Mouse (Mus musculus) C2C12 (cell line): Measurements from ENCODE around the gene Pofut2. TPM values are rescaled to one million over a fixed set of nuclear protein-coding genes. Genes with fewer than 3 reads are reported as not detected.

ENCODE experiments used
- H3K27me3 ChIP-seq: one replicate; pipeline ENCODE4 v1.6.1; 2011; ENCODE audit not compliant: control insufficient read depth, insufficient read depth, insufficient read length
- H3K36me3 ChIP-seq: one replicate; pipeline ENCODE4 v1.6.1; 2011; ENCODE audit not compliant: control insufficient read depth, insufficient read depth
- H3K4me3 ChIP-seq: one replicate; pipeline ENCODE4 v1.5.1; 2011; ENCODE audit warnings: mild to moderate bottlenecking, control low read depth; ENCODE audit not compliant: poor library complexity, insufficient read depth, severe bottlenecking
- H3K79me2 ChIP-seq: one replicate; pipeline ENCODE4 v1.6.1; 2011; ENCODE audit not compliant: control insufficient read depth, insufficient read depth
- H3K79me3 ChIP-seq: one replicate; pipeline ENCODE4 v1.6.1; 2011; ENCODE audit warnings: low read depth, control low read depth
- H3ac ChIP-seq: one replicate; pipeline ENCODE3; 2011; ENCODE audit warnings: low read depth; ENCODE audit not compliant: control insufficient read depth, insufficient read length
- CEBPB ChIP-seq: IDR thresholded peaks from one replicate; pipeline ENCODE4 v1.6.1; 2011; ENCODE audit warnings: low read depth, mild to moderate bottlenecking, control low read depth, moderate library complexity
- CTCF ChIP-seq: IDR thresholded peaks from one replicate; pipeline ENCODE4 v1.5.1; 2011; ENCODE audit not compliant: control insufficient read depth, insufficient read depth, insufficient read length
- FOSL1 ChIP-seq: IDR thresholded peaks from one replicate; pipeline ENCODE4 v1.8.0; 2011; ENCODE audit warnings: mild to moderate bottlenecking, low read length; ENCODE audit not compliant: poor library complexity, insufficient read depth, severe bottlenecking
- MAX ChIP-seq: IDR thresholded peaks from one replicate; pipeline ENCODE4 v1.6.1; 2011; ENCODE audit warnings: mild to moderate bottlenecking, control low read depth
- MYOD1 ChIP-seq: IDR thresholded peaks from one replicate; pipeline ENCODE4 v1.6.1; 2011; ENCODE audit warnings: low read depth; ENCODE audit not compliant: control insufficient read depth, insufficient read length
- MYOG ChIP-seq: IDR thresholded peaks from one replicate; pipeline ENCODE4 v1.6.1; 2011; ENCODE audit not compliant: control insufficient read depth, insufficient read length; ENCODE audit errors: extremely low read depth
- USF1 ChIP-seq: IDR thresholded peaks from one replicate; pipeline ENCODE4 v1.6.1; 2011; ENCODE audit warnings: low read depth, mild to moderate bottlenecking, control low read depth, moderate library complexity
- polyA plus RNA-seq: library from polyadenylated mRNA; unstranded; fragments of >200 nt; fragmentation: generic; extraction: Trizol; gene quantifications from one replicate; pipeline ENCODE4 v1.2.1, GENCODE M21; 2012; ENCODE audit warnings: missing spikeins

The Pofut2 gene
- polyA plus RNA-seq, 1 experiment: 105 TPM

- H3K4me3 ChIP-seq: no peak overlapping the region
- H3K27me3 ChIP-seq: no peaks in the 10 kb centered on the region
- no peak overlapping the region for H3ac ChIP-seq
- H3K79me2 ChIP-seq: peaks cover 19% of the 10 kb centered on the region
- peaks cover 8% of the 10 kb centered on the region for H3K79me3 ChIP-seq
- TF ChIP-seq CTCF (no peak), FOSL1 (no peak), MYOD1 (no peak), USF1 (no peak), CEBPB (no peak), MYOG (no peak), MAX (no peak)
- no peaks in the 10 kb centered on the region for H3K36me3 ChIP-seq
Measured at GRCm38 (mm10) chr10:77255231-77255630, 3.8 kb upstream of the Pofut2 start.

DNA sequence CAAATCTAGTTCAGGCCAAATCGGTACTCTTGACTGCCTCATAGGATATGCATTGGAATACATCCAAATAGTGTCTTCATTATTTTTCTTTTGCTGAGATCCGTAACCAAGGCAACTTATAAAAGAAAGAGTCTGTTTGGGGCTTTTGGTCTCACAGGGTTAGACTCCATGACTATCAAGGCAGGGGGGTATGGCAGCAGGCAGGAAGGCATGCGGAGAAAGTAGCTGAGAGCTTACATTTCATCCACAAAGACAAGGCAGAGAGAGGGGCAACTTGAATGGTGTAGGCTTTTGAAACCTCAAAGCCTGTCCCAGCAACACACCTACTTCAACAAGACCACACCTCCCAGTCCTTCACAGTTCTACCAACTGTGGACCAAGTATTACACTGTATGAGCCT, 3.3 kb upstream of the Pofut2 start:
- H3K79me3 ChIP-seq: peaks cover 13% of the 10 kb centered on the region
- no peaks in the 10 kb centered on the region for H3K27me3 ChIP-seq
- H3K36me3 ChIP-seq: peaks cover 3% of the 10 kb centered on the region
- no peak overlapping the region for H3K4me3 ChIP-seq
- no peak overlapping the region for H3ac ChIP-seq
- no peak for TF ChIP-seq MAX
- peaks cover 19% of the 10 kb centered on the region for H3K79me2 ChIP-seq

DNA sequence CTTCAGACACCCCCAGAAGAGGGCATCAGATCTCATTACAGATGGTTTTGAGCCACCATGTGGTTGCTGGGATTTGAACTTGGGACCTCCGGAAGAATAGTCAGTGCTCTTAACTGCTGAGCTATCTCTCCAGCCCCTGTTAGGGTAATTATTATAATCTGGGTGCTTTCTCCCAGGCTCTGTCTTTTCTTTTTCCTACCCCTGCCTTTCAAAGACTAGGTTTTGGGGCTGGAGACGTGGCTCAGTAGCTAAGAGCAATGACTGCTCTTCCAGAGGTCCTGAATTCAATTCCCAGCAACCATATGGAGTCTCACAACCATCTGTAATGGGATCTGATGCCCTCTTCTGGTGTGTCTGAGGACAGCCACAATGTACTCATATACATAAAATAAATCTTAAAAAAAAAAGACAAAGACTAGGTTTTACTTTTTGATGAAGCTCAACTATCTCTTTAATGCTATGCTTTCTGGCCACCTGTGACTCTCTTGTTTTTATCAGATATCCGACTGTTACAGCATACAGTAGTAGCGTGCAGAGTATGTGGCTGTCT, 902 bp upstream of the Pofut2 start:
- peaks cover 30% of the 10 kb centered on the region for H3K79me2 ChIP-seq

DNA sequence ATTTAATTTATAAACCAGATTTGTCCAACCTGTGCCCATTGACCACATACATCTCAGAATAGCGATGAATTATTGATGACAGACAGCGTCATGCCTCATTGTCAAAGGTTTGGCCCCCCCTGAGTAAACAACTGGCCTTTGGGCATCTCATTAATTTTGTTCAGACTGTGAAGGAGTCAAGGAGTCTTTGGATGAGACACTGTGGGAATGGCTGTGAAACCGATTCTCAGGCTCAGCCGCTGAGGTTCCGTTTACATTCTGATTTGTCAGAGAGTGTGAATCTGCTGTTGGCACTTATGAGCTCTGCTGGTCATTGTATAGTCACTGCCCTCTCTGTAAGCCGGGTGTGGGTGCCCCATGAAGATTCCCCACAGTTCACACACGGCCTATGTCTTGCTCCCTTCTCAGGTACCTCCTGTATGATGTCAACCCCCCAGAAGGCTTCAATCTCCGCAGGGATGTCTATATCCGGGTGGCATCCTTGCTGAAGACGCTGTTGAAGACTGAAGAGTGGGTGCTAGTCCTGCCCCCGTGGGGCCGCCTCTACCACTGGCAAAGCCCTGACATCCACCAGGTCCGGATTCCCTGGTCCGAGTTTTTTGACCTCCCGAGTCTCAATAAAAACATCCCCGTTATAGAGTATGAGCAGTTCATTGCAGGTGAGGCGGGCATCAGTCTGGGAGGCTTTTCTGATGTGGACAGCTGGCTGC, 1.3 kb downstream of the Pofut2 start:
- Histone ChIP-seq H3K36me3 (peaks cover 50% of the 10 kb centered on the region), H3K4me3 (peak overlapping the region; percentile 99), H3K79me3 (peaks cover 19% of the 10 kb centered on the region), H3K27me3 (no peaks in the 10 kb centered on the region), H3ac (peak overlapping the region; percentile 39), H3K79me2 (peaks cover 30% of the 10 kb centered on the region)
- TF ChIP-seq CTCF (no peak), USF1 (no peak), MAX (no peak), CEBPB (no peak), FOSL1 (no peak), MYOD1 (no peak), MYOG (no peak)

More for the DNA sequence above, 902 bp upstream of the Pofut2 start:
- H3K36me3 ChIP-seq: peaks cover 28% of the 10 kb centered on the region
- H3K4me3 ChIP-seq: peak overlapping the region; percentile 99
- TF ChIP-seq MYOD1 (no peak), CEBPB (no peak), FOSL1 (no peak), CTCF (no peak), MYOG (no peak), MAX (no peak), USF1 (no peak)
- no peaks in the 10 kb centered on the region for H3K27me3 ChIP-seq
- no peak overlapping the region for H3ac ChIP-seq
- H3K79me3 ChIP-seq: peaks cover 19% of the 10 kb centered on the region

DNA sequence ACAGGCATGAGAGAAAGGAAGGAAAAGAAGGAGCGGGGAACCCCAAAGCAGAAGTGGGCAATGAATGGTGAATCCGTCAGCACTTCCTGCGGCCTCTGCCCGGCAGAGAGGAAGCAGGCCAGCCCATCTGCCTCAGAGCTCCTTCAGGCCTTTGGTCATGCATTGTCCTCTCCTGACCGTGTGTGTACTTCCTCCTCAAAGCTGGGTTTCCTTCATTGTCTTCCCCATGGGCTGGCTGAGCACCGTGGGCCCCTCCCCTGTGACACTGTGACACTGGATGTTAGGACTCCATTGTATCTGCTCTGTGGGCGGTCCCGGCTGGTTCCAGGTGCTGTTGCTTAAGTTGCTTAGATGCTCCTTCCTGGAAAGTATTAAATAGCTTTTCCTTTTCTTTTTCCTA, 7.3 kb downstream of the Pofut2 start:
- H3K36me3 ChIP-seq: peaks cover 85% of the 10 kb centered on the region
- no peak overlapping the region for H3ac ChIP-seq
- no peaks in the 10 kb centered on the region for H3K27me3 ChIP-seq
- TF ChIP-seq MAX (no peak), USF1 (no peak), MYOD1 (no peak), CTCF (no peak), FOSL1 (no peak), CEBPB (no peak), MYOG (no peak)
- H3K79me2 ChIP-seq: peaks cover 9% of the 10 kb centered on the region
- H3K4me3 ChIP-seq: no peak overlapping the region
- H3K79me3 ChIP-seq: peaks cover 2% of the 10 kb centered on the region

DNA sequence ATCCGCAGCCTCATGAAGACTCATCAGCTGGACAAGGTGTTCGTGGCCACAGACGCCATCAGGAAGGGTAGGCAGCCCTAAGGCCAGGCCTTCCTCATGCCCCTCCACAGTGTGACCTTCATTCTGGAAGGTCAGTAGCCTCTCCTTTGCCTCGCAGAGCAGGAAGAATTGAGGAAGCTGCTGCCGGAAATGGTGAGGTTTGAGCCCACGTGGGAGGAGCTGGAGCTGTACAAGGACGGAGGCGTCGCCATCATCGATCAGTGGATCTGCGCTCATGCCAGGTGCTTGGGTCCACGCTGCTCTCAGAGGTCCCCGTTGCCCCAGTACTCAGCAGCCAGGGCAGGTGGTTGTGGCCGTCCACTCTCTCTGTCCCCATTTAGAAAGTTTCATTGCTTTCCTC, 8.0 kb downstream of the Pofut2 start:
- Histone ChIP-seq H3K36me3 (peaks cover 78% of the 10 kb centered on the region), H3K79me3 (no peaks in the 10 kb centered on the region), H3ac (no peak overlapping the region), H3K79me2 (peaks cover 1% of the 10 kb centered on the region), H3K4me3 (no peak overlapping the region), H3K27me3 (no peaks in the 10 kb centered on the region)
- TF ChIP-seq MAX (no peak), CTCF (no peak)
